Mouse (Mus musculus) adrenal gland, adult 18-20 months (tissue): ENCODE data around the gene Dnase1l3. TPM values are rescaled to one million over a fixed set of nuclear protein-coding genes. Genes with fewer than 3 reads are reported as not detected.

ENCODE experiments used
- DNase-seq, 2 experiments: peaks; one replicate each; pipeline ENCODE4 v3.0.0; 2021 to 2022; ENCODE audit warnings: low spot score in 2 of 2
- total RNA-seq, 2 experiments: library from RNA; stranded (reverse); gene quantifications; 1 replicate in 1 of 2; 2 replicates in 1 of 2; pipeline ENCODE4 v1.2.3; 2021

The Dnase1l3 gene
- total RNA-seq, 2 experiments from 2014 or later: 0.45 to 0.70 TPM

DNA sequence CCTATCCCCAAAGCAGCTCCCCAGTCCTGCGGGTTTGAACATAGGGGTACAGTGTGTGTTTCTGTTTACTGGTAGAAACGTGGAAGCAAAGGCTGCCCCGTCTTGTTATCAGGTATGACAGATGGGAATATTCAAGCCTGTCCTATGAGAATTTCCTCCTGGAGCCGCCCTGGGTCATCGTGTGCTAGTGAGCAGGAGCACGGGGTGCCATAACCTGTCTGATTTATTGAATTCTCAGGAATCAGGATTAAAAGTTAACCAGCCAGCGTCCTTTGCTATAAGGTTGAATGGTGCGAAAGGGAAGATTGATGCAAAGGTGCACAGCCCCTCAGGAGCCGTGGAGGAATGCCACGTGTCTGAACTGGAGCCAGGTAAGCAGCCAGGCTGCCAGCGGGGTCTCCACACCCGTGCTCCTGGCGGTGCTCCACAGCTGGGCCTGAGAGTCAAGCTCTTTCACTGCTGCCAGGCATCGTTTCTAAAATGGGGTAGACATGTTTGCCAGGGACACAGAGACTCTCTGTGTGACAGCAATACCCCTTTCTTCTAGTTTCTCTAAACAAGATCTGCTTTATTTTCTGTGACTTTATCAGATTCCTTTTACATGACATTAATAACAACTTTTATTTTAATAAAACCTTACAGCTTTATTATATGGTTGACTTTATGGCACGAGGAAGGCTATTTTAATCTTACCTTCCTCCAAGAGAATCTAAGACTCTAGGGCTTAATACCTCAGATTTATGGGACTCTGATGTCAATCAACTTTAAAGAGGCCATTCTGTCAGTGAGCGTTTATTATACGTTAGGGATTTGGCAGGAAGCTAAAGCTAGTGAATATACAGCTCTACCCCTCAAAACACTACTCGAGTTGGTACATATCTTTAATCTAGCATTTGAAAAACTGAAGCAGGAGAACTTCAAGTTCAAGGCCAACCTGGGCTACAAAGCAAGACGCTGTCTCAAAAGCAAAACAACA lies 55.3 kb downstream of the Dnase1l3 start:
- DNase-seq: no peak

DNA sequence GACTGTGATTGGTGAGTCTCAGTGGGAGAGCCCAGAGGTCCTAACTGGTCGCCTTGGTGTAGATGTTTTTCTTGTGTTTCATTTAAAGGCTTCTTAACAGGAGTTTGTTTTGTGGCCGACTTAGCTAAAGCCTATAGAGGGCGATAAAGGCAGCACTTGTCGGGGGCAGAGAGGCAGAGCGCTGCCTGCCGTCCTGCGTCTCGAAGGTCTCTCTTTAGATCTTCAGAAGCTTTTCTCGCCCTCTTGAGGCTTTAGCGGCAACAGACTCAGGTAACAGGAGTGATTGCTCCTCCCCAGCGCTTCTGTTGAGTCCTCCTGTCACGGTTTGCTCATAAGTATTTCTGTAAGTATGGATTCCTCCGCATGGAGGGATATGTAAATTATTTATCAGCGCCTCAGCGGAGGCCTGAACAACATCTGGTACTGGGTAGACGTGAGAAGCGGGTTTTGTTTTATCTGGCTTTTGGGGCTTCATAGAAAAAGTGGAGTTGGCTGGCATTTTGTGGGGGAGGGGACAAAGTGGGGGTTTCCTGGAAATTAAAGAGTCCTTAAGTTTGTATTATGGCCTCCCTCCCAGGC lies 57.2 kb downstream of the Dnase1l3 start:
- DNase-seq: no peak

DNA sequence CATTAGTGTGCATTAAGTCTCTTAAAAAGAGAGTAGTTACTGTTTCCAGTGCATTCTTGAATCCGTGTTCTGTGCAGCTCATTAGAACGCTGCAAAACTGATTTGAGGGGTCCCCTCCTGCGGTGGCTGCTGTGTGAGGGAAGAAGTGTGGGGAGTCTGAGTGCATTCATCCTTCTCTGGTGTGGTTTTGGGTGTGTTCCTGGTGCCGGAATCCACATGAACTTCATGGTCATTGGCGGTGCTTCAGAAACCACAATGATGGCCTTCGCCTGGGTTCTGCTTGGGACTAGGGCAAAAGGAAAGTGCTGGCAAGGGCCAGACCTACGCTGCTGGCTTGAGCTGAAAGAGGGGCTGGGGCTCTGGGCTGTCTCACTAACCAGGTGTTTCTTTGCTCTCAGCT lies 60.2 kb downstream of the Dnase1l3 start:
- DNase-seq: no peak

DNA sequence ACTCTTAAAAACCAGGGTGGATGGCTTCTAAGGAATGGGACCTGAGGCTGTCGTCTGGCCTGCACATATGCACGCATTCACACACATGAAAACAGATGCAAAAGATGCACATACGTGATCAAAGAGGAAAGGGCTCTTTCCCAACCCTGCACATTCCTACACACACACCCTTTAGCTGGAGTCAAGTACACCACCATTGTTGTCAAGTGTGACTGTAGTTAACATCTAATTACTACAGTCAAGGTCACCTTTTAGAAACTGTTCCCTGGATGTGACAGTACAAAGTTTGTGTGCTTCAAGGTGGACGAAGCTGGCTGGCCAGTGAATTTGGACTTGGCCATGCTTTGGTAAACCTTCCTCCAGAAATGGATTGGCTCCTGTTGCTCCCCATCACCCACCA lies 62.2 kb downstream of the Dnase1l3 start:
- no peak for DNase-seq

DNA sequence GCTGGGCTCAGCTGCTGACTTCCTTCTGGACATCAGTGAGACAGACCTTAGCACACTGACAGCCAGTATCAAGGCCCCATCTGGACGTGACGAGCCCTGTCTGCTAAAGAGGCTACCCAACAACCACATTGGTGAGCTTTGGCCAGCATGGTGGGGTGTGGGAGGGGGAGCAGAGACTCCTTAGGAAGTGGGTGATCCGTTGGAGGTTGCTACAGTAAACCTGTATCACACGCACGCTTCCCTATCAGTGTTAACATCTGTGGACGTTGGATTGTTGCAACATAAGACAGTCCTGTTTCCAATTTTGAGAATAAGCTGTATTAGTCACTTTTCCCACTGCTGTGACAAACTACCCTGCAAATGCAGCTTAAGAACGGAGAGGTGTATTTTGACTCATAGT lies 65.3 kb downstream of the Dnase1l3 start:
- no peak for DNase-seq

DNA sequence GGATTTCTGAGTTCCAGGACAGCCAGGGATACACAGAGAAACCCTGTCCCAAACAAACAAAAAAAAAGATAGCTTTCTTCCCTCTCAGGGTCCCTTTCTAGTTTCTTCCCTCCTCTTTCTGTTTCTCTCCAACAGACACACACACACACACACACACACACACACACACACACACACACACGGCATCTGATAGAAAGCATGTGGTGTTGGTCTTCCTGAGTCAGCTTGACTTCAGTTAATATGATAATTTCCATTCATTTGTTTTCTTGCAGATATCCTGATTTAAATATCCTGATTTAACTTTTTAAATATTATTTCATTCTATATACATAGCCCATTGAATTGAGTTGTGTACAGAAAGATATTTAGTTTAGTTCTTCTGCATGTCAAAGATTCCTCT lies 66.0 kb downstream of the Dnase1l3 start:
- no peak for DNase-seq

DNA sequence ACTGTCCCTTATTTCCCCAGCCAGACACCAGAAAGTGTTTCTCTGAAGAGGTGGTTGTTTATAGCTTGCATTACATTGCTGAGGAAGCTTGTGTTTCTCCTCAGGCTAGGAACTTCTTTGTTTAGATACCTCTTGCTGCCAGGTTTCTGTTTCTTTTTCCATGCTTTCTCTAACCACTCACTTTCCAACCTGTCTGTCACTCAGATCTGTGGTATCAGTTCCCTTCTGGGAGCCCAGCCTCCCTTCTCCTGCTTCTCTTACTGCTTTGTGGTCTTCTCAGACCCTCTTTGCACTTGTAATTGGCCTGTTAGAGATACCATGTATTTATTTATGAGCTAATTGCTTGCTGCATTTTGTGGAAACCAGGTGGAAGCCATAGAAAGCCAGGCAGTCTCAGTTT lies 70.7 kb downstream of the Dnase1l3 start:
- no peak for DNase-seq

DNA sequence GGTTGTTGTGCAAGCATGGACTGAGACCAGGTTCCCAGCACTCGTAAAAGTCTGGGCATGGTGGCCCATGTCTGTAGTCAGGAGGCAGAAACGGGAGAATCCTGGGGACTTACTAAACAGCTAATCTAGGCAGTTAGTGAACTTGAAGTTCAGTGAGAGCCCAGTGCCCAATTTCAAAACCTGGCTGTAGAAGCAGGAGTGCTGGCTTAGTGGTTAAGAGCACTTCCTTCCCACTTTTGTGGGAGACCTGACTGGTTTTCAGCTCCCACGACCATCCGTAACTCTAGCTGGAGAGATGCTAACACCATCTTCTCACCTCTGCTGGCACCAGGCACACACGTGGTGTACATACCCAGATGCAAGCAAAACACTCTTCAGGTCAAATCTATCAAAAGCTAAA lies 72.9 kb downstream of the Dnase1l3 start:
- DNase-seq: no peak

DNA sequence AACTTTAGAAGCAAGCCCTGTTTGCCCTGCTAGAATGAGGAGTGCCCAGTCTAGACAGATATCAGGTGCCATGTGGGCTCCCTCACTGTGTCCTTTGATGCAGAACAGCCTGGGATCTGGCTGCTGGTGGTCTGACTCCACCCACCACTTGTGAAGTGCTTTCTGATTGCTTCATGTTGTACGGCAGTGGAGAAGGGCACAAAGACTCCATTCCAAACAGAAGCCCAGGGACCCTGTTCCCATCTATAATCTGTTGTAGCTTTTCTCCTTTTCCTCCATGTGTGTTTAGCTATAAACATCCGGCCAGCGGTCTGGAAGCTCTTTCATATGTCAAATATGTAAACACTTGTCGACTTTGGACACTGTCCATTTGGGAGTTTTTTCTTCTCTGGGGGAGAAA lies 74.5 kb downstream of the Dnase1l3 start:
- no peak for DNase-seq

DNA sequence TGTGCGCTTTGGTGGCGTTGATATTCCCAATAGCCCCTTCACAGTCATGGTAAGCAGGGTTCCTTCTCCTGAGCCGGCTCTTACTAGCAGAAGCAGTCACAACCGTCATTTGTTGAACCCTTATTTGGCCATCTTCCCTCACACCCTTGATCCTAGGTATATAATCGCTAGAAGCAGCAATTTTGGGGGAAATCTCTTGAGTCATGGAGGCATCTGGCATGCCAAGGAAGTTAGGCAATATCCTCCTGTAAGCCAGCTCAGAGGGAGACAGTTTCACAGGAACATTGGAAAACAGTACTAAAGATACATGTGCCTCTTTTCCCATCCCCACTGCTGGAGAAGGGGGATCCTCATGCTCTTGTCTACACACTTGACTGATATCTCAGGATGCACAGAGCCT lies 75.1 kb downstream of the Dnase1l3 start:
- no peak for DNase-seq

DNA sequence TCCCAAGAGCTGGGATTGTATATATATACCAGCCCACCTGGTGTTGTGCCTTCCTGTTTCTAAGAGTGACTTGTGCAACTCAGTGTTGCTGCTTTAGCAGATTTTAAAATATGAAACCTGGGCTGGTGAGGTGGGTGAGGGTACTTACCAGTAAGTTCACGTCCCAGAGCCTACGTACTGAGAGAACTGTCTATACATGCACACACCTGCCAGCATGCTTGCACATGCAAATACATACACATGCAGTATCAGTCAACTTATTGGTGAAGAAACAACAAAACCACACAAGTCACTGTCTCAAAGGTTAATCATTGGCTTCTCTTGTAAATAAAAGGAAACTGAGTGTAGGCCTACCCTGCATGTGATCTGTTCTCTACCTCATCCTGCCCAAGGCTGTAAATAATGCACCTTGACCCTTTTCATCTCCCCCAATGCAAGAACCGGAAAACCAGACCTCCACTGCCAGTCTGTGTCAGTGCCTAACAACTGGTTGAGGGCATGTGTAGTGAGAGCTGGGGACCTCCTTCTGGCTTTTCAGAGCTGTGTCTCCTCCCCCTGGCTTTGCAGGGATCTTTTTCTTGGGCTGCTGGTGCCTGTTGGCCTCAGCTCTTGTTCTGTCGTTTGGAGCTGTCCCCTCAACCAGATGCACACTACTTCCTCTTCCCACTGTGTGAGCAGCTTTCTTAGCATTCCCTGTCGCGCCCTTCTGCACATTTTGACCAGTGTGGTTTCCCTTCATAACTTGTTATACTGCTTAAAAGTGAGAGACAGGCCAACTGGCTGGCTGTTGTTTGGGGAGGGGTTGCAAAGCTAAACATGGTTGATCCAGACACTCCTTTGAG lies 76.0 kb downstream of the Dnase1l3 start:
- no peak for DNase-seq

Other genes starting within 250 kb of the Dnase1l3 start
- not detected for gene Gm26661, start 203.0 kb downstream of the Dnase1l3 start, total RNA-seq
- 10 to 100 TPM; 56.1 to 56.8 TPM for gene Flnb, start 176.6 kb downstream of the Dnase1l3 start, total RNA-seq
- gene Gm45521, start 37.3 kb downstream of the Dnase1l3 start, total RNA-seq: not detected
- 10 to 100 TPM; 51.9 to 92.9 TPM for gene Abhd6, start 8.3 kb upstream of the Dnase1l3 start, total RNA-seq
- gene Rpp14, start 85.8 kb upstream of the Dnase1l3 start, total RNA-seq: 10 to 100 TPM; 37.5 to 48.9 TPM
- gene Pxk, start 103.6 kb upstream of the Dnase1l3 start, total RNA-seq: 10 to 100 TPM; 73.3 to 86.3 TPM
- gene Pdhb, start 178.5 kb upstream of the Dnase1l3 start, total RNA-seq: 100 to 1,000 TPM; 377 to 745 TPM
- gene Kctd6, start 219.6 kb upstream of the Dnase1l3 start, total RNA-seq: 10 to 100 TPM; 13.2 to 16.2 TPM